Mouse (Mus musculus) heart, adult 2 months (tissue): ENCODE data around the gene Ugt1a6a. TPM values are rescaled to one million over a fixed set of nuclear protein-coding genes. Genes with fewer than 3 reads are reported as not detected.
A peak's percentile ranks its signal among the peaks of the same experiment; 100 is the strongest.

Source experiments
- DNase-seq, 2 experiments: peaks; one replicate each; pipeline ENCODE4 v3.0.0; 2021
- H3K27ac ChIP-seq: fragments of 200-600 bp; 2 replicates; pipeline ENCODE4 v1.8.1; 2022
- H3K27me3 ChIP-seq: fragments of 200-500 bp; 2 replicates; pipeline ENCODE4 v1.6.1; 2012; ENCODE audit warnings: mild to moderate bottlenecking, low read length, inconsistent platforms, mixed read lengths; ENCODE audit not compliant: control insufficient read depth, insufficient read depth
- H3K36me3 ChIP-seq: fragments of 200-500 bp; 2 replicates; pipeline ENCODE4 v1.6.1; 2012; ENCODE audit warnings: low read length, inconsistent platforms; ENCODE audit not compliant: control insufficient read depth, insufficient read depth
- H3K4me1 ChIP-seq: fragments of 200-500 bp; 2 replicates; pipeline ENCODE4 v1.6.1; 2011; ENCODE audit warnings: low read length; ENCODE audit not compliant: control insufficient read depth, insufficient read depth
- H3K4me3 ChIP-seq: fragments of 200-600 bp; 2 replicates; pipeline ENCODE4 v1.8.1; 2022
- H3K79me2 ChIP-seq: fragments of 200-500 bp; replicated peaks from 2 replicates; pipeline ENCODE4 v1.6.1; 2012; ENCODE audit warnings: mild to moderate bottlenecking, inconsistent platforms, low read length, moderate library complexity, mixed read lengths; ENCODE audit not compliant: control insufficient read depth, insufficient read depth
- H3K9ac ChIP-seq: fragments of 200-500 bp; 2 replicates; pipeline ENCODE4 v1.6.1; 2012; ENCODE audit warnings: low read depth, mild to moderate bottlenecking, control low read depth, inconsistent platforms, low read length, mixed read lengths
- CTCF ChIP-seq: fragments of 200-600 bp; IDR thresholded peaks from 2 replicates; pipeline ENCODE4 v1.8.1; 2022; ENCODE audit warnings: antibody characterized with exemption, mild to moderate bottlenecking, moderate library complexity
- EP300 ChIP-seq: fragments of 200-500 bp; IDR thresholded peaks from 2 replicates; pipeline ENCODE4 v1.6.1; 2011; ENCODE audit warnings: low read depth, low read length, control low read depth; ENCODE audit not compliant: insufficient read depth
- POLR2A ChIP-seq: fragments of 200-500 bp; IDR thresholded peaks from 2 replicates; pipeline ENCODE4 v1.6.1; 2011; ENCODE audit warnings: mild to moderate bottlenecking, low read depth, low read length, control low read depth; ENCODE audit not compliant: insufficient read depth
- WGBS: fragments of 180-500 bp; shearing (Covaris S2); methylation state at CpG from one replicate; pipeline ENCODE4 v1.1.7; 2018; 5-methylcytosine and 5-hydroxymethylcytosine counted together
- intact Hi-C: fragments of 180-260 bp; cut with DNase I; formaldehyde crosslinking; loops from one replicate; pipeline ENCODE4 v1.15.1; 2025
- polyA plus RNA-seq: library from polyadenylated mRNA; depleted of rRNA; stranded (reverse); fragments of >200 nt; gene quantifications from 2 replicates; pipeline ENCODE4 v1.2.3, GENCODE M21; 2012
- total RNA-seq, 2 experiments: library from RNA; stranded (reverse); gene quantifications; 2 replicates each; pipeline ENCODE4 v1.2.3; 2021

Ugt1a6a gene
- total and polyA plus RNA-seq, 3 experiments = 2.1 to 3.7 (median 2.4) TPM

DNA sequence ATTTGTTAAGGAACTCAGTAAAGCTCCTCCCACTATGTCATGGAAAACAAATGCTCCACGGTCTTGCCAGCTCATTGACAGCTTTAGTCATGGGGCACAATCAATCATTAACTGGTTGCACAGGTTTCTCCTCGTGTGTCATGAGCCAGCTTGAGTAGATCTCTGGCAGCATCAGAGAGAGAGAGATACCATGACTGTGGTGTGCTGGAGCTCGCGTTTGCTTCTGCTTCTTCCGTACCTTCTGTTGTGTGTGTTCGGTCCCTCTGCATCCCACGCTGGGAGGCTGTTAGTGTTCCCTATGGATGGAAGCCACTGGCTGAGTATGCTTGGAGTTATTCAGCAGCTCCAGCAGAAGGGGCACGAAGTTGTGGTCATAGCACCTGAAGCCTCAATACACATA lies 77.2 kb downstream of the Ugt1a6a start, which contains the start of gene Ugt1a1:
Ugt1a1 (plus strand) TSS at position 148 of the 400 bp plus-strand sequence.
- no peak within 1 kb of the TSS for H3K9ac ChIP-seq
- H3K79me2 ChIP-seq = no peaks in the 10 kb centered on the region
- intact Hi-C loops = no loop called here
- H3K27ac ChIP-seq = no peak within 1 kb of the TSS
- DNase-seq = peak in 1 of 2 experiments; percentile 21
- H3K36me3 ChIP-seq = no peaks in the 10 kb centered on the region
- no peak within 1 kb of the TSS for H3K4me3 ChIP-seq
- no peaks in the 10 kb centered on the region for H3K4me1 ChIP-seq
- TF ChIP-seq CTCF (no peak), POLR2A (no peak), EP300 (no peak)
- WGBS = 61% methylated on average over 8 of the region's 8 CpGs
- H3K27me3 ChIP-seq = no peaks in the 10 kb centered on the region

DNA sequence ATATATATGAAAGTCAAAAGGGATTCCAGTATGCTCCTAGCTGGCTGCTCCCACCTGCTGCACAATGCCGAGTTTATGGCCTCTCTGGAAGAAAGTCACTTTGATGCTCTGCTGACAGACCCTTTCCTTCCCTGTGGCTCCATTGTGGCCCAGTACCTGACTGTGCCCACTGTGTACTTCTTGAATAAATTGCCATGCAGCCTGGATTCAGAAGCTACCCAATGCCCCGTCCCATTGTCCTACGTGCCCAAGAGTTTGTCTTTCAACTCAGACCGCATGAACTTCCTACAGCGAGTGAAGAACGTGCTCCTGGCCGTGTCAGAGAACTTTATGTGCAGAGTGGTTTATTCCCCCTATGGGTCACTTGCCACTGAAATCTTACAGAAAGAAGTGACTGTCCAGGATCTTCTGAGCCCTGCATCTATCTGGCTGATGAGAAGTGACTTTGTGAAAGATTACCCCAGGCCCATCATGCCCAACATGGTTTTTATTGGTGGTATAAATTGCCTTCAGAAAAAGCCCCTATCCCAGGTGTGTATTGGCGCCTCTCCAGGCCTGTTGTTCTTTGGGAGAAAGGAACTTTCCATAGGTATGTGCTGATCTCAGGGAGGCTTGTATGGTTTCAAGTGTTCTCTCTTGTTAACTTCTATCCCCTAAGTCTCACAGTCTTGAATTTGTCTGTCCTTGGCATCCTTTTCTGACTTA lies 77.9 kb downstream of the Ugt1a6a start:
- H3K9ac ChIP-seq = no peak overlapping the region
- no peaks in the 10 kb centered on the region for H3K79me2 ChIP-seq
- H3K4me3 ChIP-seq = no peak overlapping the region
- intact Hi-C loops = no loop called here
- H3K36me3 ChIP-seq = no peaks in the 10 kb centered on the region
- no peak for TF ChIP-seq CTCF
- TF ChIP-seq POLR2A = no peak
- no peak for TF ChIP-seq EP300
- H3K27ac ChIP-seq = no peak overlapping the region
- DNase-seq = no peak
- H3K27me3 ChIP-seq = no peaks in the 10 kb centered on the region
- WGBS = 56% methylated on average over 8 of the region's 8 CpGs
- no peaks in the 10 kb centered on the region for H3K4me1 ChIP-seq

DNA sequence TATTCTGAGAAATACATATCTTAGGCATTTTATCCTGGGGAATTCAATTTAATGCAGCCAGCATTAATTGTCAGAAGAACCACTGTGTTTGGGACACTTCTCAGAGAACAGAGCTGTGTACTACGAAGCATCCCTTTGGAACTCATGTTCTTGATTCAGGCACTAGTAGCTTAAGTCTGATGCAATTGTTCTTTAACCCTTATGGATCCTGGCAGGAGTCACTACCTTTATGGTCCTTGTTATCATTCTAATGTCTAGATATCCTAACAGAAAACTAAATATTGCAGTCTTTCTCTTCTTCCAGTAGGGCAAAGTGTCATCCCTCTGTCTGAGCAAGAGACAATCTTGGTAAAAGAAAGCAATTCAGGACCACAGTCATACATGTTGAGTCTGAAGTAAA lies 78.5 kb downstream of the Ugt1a6a start:
- no peaks in the 10 kb centered on the region for H3K4me1 ChIP-seq
- TF ChIP-seq POLR2A (no peak), CTCF (no peak), EP300 (no peak)
- WGBS = 57% methylated on average over 1 of the region's 1 CpGs
- H3K9ac ChIP-seq = no peak overlapping the region
- DNase-seq = no peak
- intact Hi-C loops = no loop called here
- H3K27me3 ChIP-seq = no peaks in the 10 kb centered on the region
- no peaks in the 10 kb centered on the region for H3K79me2 ChIP-seq
- H3K36me3 ChIP-seq = no peaks in the 10 kb centered on the region
- H3K4me3 ChIP-seq = no peak overlapping the region
- H3K27ac ChIP-seq = no peak overlapping the region

DNA sequence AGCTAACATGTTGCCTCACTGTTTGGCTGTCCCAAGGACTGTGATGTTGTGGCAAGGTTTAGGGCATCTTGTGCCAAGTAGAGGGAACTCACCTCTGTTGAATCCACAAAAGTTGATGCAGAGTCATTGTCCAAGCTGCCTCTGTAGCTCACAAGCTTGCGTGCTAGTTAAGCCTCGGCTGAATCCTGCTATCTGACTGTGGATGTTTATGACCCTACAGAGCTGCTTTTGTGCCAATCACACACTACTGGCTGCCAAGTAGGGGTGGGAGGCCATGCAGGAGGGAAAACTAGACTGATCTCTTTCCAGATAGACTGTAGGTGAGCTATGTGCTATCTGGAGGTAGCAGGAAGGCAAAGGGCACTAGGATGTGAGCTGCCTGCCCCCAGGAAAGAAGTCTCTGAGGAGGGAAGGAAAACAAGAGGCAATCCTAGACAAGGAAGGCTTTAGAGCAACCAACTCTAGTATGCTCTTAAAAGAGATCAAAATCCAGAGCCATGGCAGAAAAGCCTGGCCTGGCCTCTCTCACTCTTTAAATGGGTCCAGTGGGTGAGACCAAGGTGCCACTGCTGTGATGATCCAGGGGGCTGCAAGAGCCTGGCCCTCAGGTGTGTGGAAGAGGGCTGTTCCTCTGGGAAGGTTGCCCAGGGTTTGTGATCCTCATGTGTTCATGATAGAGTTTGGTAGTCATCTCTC lies 79.3 kb downstream of the Ugt1a6a start:
- no peaks in the 10 kb centered on the region for H3K36me3 ChIP-seq
- no peaks in the 10 kb centered on the region for H3K4me1 ChIP-seq
- intact Hi-C loops = no loop called here
- H3K4me3 ChIP-seq = no peak overlapping the region
- no peaks in the 10 kb centered on the region for H3K27me3 ChIP-seq
- peak in 1 of 2 experiments; percentile 22 for DNase-seq
- no peak overlapping the region for H3K27ac ChIP-seq
- WGBS = 60% methylated on average over 2 of the region's 2 CpGs
- TF ChIP-seq CTCF (no peak), POLR2A (no peak), EP300 (no peak)
- H3K79me2 ChIP-seq = no peaks in the 10 kb centered on the region
- no peak overlapping the region for H3K9ac ChIP-seq

DNA sequence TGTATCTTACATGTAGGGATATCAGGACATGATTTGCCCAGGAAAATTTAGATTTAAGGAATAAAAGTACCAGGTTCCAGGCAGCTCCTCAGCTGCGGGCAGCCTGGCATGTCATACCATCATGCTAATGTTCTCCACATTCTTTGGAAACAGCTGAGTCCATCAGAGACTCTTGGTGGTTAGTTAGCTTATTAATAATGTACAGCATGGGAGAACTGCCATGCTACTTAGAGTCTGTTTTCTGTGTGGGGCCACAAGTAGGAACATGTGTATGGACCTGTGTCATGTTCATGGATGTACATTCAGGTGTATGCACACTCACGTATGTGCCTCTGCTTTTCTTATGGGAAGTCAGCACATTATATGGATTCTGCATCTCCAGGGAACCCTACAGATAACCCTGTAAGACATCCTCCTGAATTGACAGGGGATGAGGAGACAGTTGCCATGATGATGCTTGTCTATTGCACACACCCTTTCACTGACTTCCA lies 79.9 kb downstream of the Ugt1a6a start:
- DNase-seq = no peak
- H3K27ac ChIP-seq = no peak overlapping the region
- no peak overlapping the region for H3K9ac ChIP-seq
- intact Hi-C loops = no loop called here
- no peak for TF ChIP-seq CTCF
- TF ChIP-seq POLR2A = no peak
- TF ChIP-seq EP300 = no peak
- no peaks in the 10 kb centered on the region for H3K36me3 ChIP-seq
- H3K4me1 ChIP-seq = no peaks in the 10 kb centered on the region
- WGBS = 68% methylated on average over 2 of the region's 2 CpGs
- H3K27me3 ChIP-seq = no peaks in the 10 kb centered on the region
- H3K79me2 ChIP-seq = no peaks in the 10 kb centered on the region
- H3K4me3 ChIP-seq = no peak overlapping the region
